Mouse (Mus musculus) ovary, adult 18-20 months (tissue): ENCODE measurements around the gene Slc37a1.
A peak's percentile ranks its signal among the peaks of the same experiment; 100 is the strongest.

ENCODE experiments used
- DNase-seq: peaks from one replicate; pipeline ENCODE4 v3.0.0; 2022; ENCODE audit warnings: low spot score, mixed read lengths

Gene Slc37a1

DNA sequence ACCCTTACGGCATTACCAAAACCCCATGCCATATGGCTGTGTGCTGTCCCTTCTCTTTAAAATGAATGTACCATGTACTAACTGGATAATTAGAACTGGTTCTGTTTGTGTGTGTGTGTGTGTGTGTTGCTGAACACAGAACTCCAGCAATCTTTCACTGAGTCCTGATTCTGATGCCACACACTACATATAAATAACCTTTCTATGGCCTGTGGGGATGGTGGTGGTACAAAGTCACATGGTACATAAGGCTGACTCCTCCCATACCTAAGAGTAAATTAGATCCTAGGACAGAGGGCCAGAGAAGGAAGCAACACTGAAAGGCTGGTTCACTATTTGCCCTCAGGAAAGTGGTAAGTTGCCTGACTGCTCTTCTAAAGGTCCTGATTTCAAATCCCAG is at the start of gene Slc37a1:
Slc37a1 (plus strand) TSS at position 301 of the 400 bp plus-strand sequence.
- DNase-seq: no peak

GRCm38 (mm10) chr17:31238234-31239020 is 48.2 kb upstream of the Slc37a1 start:
- no peak for DNase-seq

GRCm38 (mm10) chr17:31241156-31241555 is 45.4 kb upstream of the Slc37a1 start:
- no peak for DNase-seq

- DNase-seq: no peak
Measured at GRCm38 (mm10) chr17:31242764-31243163, 43.8 kb upstream of the Slc37a1 start.

DNA sequence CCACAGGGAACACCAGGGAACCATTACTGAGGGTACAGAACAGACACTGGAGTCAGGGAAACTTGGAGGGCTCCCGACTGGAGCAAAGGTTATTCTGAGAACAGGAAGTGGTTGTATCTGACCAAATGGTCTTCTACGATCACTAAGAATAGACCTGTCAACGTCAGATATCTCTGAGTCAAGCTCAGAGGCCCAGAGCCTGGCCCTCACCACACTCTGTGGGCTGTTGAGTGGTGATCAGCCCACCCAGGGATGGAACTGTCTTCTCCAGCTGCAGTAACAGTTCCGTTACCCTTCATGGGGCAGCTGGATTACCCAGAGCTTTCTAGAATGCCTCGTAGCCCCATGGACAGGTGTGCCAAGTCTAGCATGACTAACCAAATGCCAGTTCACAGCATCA is 41.3 kb upstream of the Slc37a1 start:
- DNase-seq: no peak

DNA sequence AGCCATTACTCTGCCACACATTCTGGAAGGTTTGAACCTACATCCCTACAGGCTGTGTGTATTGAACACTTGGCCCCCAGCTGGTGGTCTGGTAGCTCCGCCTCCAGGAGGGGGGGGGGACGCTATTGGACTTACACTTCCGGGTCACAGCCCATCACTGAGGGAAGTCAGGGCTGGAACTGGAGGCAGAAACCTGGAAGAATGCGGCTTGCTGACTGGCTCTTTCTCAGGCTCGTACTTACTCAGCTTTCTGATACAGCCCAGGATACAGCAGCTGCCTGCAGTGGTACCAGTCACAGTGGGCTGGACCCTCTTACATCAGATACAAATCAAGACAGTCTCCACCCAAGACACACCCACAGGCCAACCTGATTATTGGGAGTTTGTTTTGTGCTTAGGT is 39.4 kb upstream of the Slc37a1 start:
- DNase-seq: no peak

DNA sequence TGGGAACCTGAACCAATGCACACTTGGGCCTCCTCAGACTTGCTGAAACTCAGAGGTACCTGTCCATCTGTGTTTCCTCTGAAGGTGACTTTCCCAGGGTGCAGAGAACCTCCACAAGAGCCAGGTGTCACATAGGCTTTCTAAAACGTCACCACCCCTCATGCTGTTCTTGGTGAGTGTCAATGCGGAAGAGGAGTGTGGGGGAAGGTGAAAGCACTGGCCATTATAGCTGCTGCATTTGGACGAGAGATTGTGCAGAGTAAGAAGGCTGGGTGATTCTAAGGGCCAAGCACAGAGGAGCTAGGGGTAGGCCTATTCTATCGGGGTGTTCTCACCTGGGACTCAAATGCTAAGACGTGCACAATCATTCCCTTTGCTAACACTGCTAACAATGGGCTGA is 32.6 kb upstream of the Slc37a1 start:
- no peak for DNase-seq

DNA sequence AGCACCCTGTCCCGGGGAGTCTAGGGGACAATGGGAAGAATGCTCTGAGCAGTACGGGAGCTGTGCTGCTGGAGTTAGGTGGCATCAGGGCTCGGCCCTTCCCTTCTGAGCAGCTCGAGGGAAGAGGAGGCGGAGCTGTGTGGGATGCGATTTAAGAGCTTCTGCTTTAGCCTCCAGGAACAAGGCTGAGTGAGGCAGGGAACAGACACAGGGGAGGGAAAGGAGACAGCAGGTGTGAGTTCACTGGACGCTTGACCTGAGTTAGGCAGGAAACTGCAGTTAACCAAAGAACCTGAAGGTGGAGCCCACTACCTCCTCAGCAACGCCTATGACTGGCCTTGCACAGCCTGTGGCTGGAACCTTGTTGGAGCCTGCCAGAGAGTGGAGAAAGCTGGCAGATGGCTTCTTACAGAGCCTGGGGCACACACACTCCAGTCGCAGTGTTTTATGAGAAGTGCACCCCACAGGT is 32.1 kb upstream of the Slc37a1 start:
- peak; percentile 73 for DNase-seq

DNA sequence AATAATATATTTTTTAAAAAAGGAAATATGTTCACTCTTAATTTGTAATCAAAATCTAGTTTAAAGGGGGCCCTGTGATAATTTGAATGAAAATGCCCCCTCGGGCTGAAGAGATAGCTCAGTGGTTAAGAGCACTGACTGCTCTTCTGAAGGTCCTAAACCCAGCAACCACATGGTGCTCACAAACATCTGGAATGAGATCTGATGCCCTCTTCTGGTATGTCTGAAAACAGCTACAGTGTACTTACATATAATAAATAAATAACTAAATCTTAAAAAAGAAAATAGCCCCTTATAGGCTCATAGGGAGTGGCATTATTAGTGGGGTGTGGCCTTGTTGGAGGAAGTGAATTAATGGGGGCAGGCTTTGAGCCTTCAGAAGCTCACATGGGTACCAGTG is 29.4 kb upstream of the Slc37a1 start:
- DNase-seq: no peak

DNA sequence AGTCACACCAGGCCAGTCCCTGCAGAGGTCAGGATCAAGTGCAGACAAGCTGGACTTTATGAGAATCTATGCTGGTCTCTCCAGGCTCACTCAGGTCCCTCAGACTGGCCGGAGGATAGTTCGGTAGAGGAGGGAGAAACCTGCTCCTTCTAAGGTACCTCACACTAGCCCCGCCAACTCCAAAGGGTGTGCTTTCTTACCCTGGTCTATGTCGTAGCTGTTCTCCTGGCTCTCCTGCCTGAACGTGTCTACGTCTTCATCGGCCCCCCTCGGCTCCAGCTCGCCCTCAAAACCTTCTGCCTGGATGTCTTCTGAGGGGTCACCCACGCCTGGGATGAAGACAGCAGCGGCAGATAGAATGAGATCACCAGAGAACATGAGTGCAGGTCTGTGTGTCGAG is 28.7 kb upstream of the Slc37a1 start:
- no peak for DNase-seq

DNA sequence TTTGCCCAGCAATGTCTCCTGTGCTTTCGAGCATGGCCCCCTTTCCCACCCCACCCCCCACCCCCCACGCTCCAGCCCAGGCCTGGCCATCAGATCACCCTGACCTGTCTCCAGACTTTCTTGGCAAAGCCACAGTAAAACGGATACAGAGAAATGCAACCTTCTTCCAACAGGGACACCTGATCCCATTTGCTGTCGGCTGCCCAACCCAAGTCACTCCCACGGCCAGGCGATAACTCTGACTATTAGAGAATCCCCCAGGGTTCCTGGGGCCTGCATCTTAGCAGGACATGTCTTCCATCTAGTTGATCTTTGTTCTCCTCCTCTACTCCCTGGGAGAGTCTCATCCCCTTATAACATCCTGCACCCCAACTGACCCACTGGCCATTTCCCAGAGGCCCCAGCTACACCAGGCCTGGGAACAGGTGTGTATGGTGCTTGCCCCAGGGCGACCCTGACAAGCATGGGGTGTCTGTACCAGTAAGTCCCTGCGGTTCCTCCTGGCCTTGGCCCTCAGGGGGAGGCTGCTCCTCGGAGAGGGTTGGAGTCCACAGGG is 28.2 kb upstream of the Slc37a1 start:
- no peak for DNase-seq

- no peak for DNase-seq
Measured at GRCm38 (mm10) chr17:31259145-31259544, 27.4 kb upstream of the Slc37a1 start.

- DNase-seq: no peak
Measured at GRCm38 (mm10) chr17:31259825-31260224, 26.8 kb upstream of the Slc37a1 start.

DNA sequence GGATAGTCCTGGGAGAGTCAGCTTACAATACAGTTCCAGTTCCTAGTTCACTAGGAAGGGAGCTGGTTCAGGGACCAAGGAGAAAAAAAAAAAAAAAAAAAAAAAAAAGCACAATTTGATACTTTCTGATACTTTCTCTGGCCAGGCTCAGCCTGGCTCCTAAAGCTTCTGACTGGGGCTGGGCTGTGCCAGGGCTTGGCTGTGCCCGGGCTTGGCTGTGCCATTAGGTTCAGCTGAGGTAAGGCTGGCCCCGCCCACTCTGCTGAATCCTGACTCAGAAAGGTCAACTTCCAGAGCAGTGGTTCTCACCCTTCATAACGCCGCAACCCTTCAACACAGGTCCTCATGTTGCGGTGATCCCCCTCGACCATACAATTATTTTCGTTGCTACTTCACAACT is 26.2 kb upstream of the Slc37a1 start:
- no peak for DNase-seq

- DNase-seq: no peak
Measured at GRCm38 (mm10) chr17:31261352-31261751, 25.2 kb upstream of the Slc37a1 start.

DNA sequence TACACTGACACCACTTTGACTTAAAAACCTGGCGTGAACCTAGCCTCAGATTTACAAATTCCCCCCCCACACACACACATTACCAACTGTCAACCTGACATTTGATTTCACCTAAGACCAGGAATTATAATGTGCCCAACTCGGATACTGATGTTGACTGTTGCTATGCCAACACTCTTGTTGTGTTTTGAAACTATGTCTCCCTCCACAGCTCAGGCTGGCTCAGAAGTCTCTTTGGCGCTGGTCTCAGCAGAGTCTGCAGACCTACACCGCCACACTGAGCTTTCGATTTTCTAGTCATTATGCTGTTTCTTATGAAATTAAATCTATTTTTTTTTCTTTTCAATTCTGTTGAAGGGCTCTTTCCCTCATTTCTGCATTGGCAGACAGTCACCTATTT is 23.9 kb upstream of the Slc37a1 start:
- DNase-seq: no peak

DNA sequence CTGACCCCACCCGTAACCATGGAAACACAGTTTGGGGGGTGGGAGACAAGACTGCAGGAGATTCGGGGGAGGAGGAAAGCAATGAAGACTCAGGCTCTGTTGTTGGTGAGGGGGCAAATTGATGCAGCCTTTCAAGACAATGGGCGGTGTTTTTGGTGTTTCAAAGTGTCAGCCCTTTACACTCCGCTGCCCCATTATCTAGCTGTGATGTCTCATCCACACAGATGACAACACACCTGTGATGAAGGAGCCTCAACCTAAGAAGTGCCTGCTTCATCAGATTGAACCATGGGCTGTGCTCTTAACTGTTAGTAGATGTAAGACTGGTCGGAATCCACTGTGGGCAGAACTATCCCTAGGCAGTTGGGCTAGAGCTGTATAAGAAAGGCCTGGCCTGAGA is 22.8 kb upstream of the Slc37a1 start:
- DNase-seq: no peak

GRCm38 (mm10) chr17:31264372-31264771 is 22.2 kb upstream of the Slc37a1 start:
- DNase-seq: no peak

GRCm38 (mm10) chr17:31265171-31265572 is 21.4 kb upstream of the Slc37a1 start:
- DNase-seq: no peak

- no peak for DNase-seq
Measured at GRCm38 (mm10) chr17:31265831-31266230, 20.8 kb upstream of the Slc37a1 start.

GRCm38 (mm10) chr17:31266321-31266950 is 20.2 kb upstream of the Slc37a1 start:
- no peak for DNase-seq

GRCm38 (mm10) chr17:31267138-31267537 is 19.5 kb upstream of the Slc37a1 start:
- no peak for DNase-seq

- DNase-seq: no peak
Measured at GRCm38 (mm10) chr17:31267603-31268002, 19.0 kb upstream of the Slc37a1 start.
